Mouse (Mus musculus) cerebellum, postnatal 36 days (tissue): ENCODE measurements at regions not wholly inside any gene's neighbourhood (a gene's known extent, or its start where the extent isn't known, plus 50 kb on each side); places are given as distances from the start of the nearest gene placed in this dataset.
A peak's percentile ranks its signal among the peaks of the same experiment; 100 is the strongest.

Experiments
- DNase-seq, 2 experiments: peaks; one replicate each; pipeline ENCODE4 v3.0.0; 2021 to 2022; ENCODE audit warnings: mixed read lengths in 2 of 2

DNA sequence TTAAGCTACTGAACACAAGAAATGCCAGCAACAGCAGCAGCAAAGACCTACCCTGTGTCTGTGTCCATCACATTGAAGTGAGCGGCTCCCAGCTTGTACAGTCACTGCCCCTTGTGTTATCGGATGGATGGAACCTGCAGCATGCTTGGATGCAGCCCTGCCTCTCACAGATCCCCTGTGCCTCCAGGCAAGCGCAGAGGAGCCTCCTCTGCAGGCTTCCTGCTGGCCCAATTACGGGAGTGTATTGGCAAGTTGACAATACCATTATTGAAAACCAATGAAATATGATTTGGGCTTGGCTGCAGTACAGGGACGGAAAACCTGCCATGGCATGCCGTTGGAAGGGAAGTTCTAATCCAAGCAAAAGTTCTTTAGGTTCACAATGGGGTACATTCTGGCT lies 81.9 kb upstream of the Otos start:
- DNase-seq: no peak

GRCm38 (mm10) chr1:92727961-92728360 lies 79.3 kb upstream of the Otos start:
- no peak for DNase-seq

GRCm38 (mm10) chr1:92727371-92727770 lies 78.7 kb upstream of the Otos start:
- no peak for DNase-seq

GRCm38 (mm10) chr1:92726341-92726740 lies 77.7 kb upstream of the Otos start:
- no peak for DNase-seq

- no peak for DNase-seq
Measured at GRCm38 (mm10) chr1:92724135-92724534, 75.5 kb upstream of the Otos start.

- DNase-seq: no peak
Measured at GRCm38 (mm10) chr1:92720567-92720966, 71.9 kb upstream of the Otos start.

- DNase-seq: no peak
Measured at GRCm38 (mm10) chr1:92719864-92720263, 71.2 kb upstream of the Otos start.

GRCm38 (mm10) chr1:92718108-92718507 lies 69.5 kb upstream of the Otos start:
- DNase-seq: no peak

DNA sequence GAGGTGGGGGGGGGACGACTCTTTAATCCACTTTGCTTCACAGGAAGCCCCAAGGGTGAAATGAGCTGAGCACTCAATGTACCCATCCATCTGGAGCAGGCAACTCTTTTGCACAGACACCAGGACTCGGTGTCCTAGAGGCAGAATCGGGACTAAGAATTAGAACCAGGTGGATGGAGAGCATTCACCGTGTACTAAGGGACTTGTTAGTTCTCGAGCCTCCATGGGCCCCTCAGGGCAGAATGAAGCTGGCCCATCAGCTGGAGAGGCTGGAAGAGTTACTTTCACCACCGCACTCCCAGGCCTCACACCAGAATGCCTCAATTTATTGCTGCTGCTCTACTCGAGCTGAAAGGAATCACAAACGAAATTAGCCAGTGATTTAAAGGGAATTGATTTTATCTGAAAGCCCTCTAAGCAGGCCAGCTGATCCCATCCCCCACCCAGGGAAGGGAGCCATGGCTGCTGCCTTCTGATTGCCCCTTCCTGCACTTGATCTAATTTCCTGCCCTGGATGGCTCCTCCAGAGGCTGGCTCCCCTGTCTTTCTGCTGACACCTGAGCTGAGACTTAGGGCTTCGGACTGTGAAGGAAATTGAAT lies 66.2 kb upstream of the Otos start:
- no peak for DNase-seq

DNA sequence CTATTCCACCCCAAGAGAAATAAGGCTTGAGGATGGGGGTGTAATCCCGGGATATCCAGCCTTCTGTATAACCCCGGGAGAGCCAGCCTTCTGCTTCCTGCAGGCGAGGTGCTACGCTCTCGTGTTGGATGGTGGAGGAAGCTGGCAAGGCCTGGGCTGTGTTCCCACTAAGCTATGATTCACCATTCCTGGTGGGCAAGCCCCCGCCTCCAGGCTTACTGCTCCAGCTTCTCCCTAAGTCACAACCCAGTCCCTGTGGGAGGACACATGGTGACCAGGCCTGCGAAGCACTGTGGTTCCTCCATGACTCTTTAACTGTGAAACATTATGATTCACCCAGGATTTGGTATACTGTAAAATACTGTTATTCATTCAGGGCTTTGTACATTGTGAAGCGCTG lies 63.7 kb upstream of the Otos start:
- DNase-seq: no peak

- DNase-seq: no peak
Measured at GRCm38 (mm10) chr1:92710321-92710839, 61.7 kb upstream of the Otos start.

- no peak for DNase-seq
Measured at GRCm38 (mm10) chr1:92709190-92709850, 60.7 kb upstream of the Otos start.

DNA sequence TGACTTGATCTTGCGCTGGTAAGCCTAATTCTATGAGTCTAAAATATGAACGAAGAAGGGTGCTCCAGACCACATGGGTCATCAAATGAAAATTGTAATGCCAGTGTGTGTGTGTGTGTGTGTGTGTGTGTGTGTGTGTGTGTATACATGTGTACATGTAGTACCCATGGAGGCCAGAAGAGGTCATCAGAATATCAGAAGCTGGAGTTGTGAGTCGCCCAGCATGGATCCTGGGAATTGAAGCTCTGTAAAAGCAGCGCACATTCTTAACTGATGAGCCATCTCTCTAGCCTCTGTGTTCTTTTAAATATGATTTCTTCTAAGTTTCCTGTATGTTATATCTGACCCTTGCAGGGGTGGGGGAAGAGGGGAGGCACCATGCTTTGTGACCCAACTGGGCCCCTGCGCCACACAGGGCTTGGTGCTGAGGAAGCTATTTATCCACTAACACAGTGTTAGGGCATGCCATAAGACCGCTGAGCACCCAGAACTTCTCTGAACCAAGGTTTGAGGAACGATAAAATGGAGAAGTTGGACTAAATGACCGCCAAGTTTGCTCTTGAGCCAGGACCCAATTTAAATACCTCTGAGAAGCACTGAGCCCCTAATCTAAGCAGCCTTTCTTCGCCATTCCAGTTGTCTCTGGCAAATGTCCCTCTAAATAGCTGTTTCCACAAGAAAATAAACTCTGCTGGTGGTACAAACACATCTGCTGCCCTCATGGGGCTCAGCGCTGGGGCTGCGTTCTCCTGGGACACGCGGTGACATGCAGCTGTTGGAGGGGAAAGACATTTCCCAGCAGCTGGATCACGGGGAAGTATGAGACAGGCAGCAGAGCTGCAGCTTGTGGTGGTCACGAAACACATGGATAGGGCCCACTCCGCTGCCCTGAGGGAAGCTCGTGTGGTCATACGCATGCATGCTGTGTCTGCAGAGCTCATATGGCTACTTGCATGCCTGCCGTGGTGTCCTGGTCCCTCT lies 59.6 kb upstream of the Otos start:
- no peak for DNase-seq

GRCm38 (mm10) chr1:92707441-92707840 lies 58.8 kb upstream of the Otos start:
- no peak for DNase-seq

GRCm38 (mm10) chr1:92703903-92704302 lies 55.3 kb upstream of the Otos start:
- DNase-seq: no peak

- DNase-seq: no peak
Measured at GRCm38 (mm10) chr1:92703270-92703669, 54.6 kb upstream of the Otos start.

DNA sequence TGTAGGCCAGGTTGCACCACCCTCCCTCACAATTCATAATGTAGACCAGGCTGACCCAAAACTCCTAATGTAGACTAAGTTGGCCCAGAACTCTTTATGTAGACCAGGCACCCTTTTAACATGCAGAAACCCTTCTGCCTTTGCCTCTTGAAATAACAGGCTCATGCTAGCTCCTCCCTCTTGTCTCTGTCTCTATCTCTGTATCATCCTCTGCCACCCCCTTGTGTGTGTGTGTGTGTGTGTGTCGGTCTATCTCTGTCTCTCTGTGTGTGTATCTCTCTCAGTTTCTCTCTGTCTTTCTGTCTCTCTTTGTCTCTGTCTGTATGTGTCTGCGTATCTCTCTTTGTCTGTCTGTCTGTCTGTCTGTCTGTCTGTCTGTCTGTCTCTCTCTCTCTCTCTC lies 51.5 kb upstream of the Otos start:
- DNase-seq: no peak

- peak; percentile 74 to 76 for DNase-seq
Measured at GRCm38 (mm10) chr1:92699697-92700096, 51.1 kb upstream of the Otos start.

- DNase-seq: peak; percentile 54 to 60
Measured at GRCm38 (mm10) chr1:92699048-92699447, 50.4 kb upstream of the Otos start.

DNA sequence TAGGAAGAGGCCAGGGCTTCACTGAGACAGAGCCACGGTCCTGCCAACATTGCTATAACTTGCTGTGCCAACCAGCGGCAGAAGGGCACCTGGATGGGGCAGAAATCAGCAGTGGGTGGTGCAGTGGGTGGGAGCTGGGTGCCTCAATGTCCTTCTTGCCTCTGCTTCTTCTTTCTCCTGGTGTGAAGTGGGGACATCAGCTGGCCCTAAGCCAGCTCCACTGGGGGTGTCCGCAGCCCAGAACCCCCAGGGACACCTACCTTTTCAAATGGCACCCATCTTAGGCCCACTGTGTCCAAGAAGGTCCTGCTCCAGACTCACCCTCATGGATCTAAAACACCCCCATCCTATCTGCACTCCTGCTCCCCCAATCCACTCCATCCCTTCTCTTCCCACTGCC lies 49.9 kb upstream of the Otos start:
- DNase-seq: no peak
